Mouse (Mus musculus): ENCODE data around the gene Olfr575. TPM values are rescaled to one million over a fixed set of nuclear protein-coding genes. Genes with fewer than 3 reads are reported as not detected.

Olfr575 gene
- not detected in 2 replicates for polyA plus RNA-seq (2015; fragmentation: Nextera tagmentation; extraction: Ambion mirVana)

GRCm38 (mm10) chr7:102958593-102958992, at the start of gene Olfr575:
Gene Olfr575, minus strand, starts transcription at chr7:102958775.
- ATAC-seq (ENCODE audit: insufficient read depth), result peak; percentile 92
- WGBS (ENCODE audit: insufficient replicate concordance), result 6% methylated on average over 1 of the region's 1 CpGs
- Histone ChIP-seq H3K36me3 (replicated peaks) (no peaks in the 10 kb centered on the region), H3K4me1 (replicated peaks) (no peaks in the 10 kb centered on the region), H3K9me3 (replicated peaks) (no peaks in the 10 kb centered on the region), H3K27me3 (no peaks in the 10 kb centered on the region), H3K4me2 (no peak within 1 kb of the TSS; the same call in 1 of the 2 replicates), H3K4me3 (replicated peaks) (no peak within 1 kb of the TSS), H3K27ac (replicated peaks) (peak within 1 kb of the TSS; percentile 64), H3K9ac (no peak within 1 kb of the TSS)

GRCm38 (mm10) chr7:102989224-102989623, 30.6 kb upstream of the Olfr575 start, which contains the start of gene Olfr578:
Gene Olfr578, minus strand, starts transcription at chr7:102989324.
- no peak within 1 kb of the TSS for H3K9ac ChIP-seq
- no peaks in the 10 kb centered on the region for H3K27me3 ChIP-seq
- no peak within 1 kb of the TSS for H3K4me3 ChIP-seq (replicated peaks)
- WGBS (ENCODE audit: insufficient replicate concordance), result 63% methylated on average over 3 of the region's 3 CpGs
- no peaks in the 10 kb centered on the region for H3K36me3 ChIP-seq (replicated peaks)
- H3K27ac ChIP-seq (replicated peaks), result no peak within 1 kb of the TSS
- no peaks in the 10 kb centered on the region for H3K9me3 ChIP-seq (replicated peaks)
- H3K4me1 ChIP-seq (replicated peaks), result no peaks in the 10 kb centered on the region
- H3K4me2 ChIP-seq, result no peak within 1 kb of the TSS
- no peak for ATAC-seq (ENCODE audit: insufficient read depth)

- Histone ChIP-seq H3K9ac (no peak within 1 kb of the TSS), H3K4me2 (no peak within 1 kb of the TSS), H3K4me1 (replicated peaks) (no peaks in the 10 kb centered on the region), H3K27ac (replicated peaks) (no peak within 1 kb of the TSS), H3K27me3 (no peaks in the 10 kb centered on the region), H3K4me3 (replicated peaks) (no peak within 1 kb of the TSS), H3K36me3 (replicated peaks) (no peaks in the 10 kb centered on the region), H3K9me3 (replicated peaks) (no peaks in the 10 kb centered on the region)
- ATAC-seq (ENCODE audit: insufficient read depth), result no peak
- WGBS (ENCODE audit: insufficient replicate concordance), result 43% methylated on average over 2 of the region's 2 CpGs
These were observed 17.3 kb upstream of the Olfr575 start, which contains the start of gene Olfr577 for GRCm38 (mm10) chr7:102975843-102976242. Gene Olfr577, minus strand, starts transcription at chr7:102975943.

- WGBS (ENCODE audit: insufficient replicate concordance), result 19% methylated on average over 1 of the region's 1 CpGs
- Histone ChIP-seq H3K4me3 (replicated peaks) (no peak overlapping the region), H3K4me1 (replicated peaks) (no peaks in the 10 kb centered on the region), H3K4me2 (no peak overlapping the region), H3K9ac (no peak overlapping the region), H3K27me3 (no peaks in the 10 kb centered on the region), H3K9me3 (replicated peaks) (no peaks in the 10 kb centered on the region), H3K27ac (replicated peaks) (no peak overlapping the region), H3K36me3 (replicated peaks) (no peaks in the 10 kb centered on the region)
- no peak for ATAC-seq (ENCODE audit: insufficient read depth)
These were observed 15.8 kb upstream of the Olfr575 start for GRCm38 (mm10) chr7:102974399-102974798.

GRCm38 (mm10) chr7:102962360-102962759, 3.8 kb upstream of the Olfr575 start, which contains the start of gene Olfr576:
Gene Olfr576, plus strand, starts transcription at chr7:102962660.
- no peak within 1 kb of the TSS for H3K27ac ChIP-seq (replicated peaks)
- H3K36me3 ChIP-seq (replicated peaks), result no peaks in the 10 kb centered on the region
- H3K9me3 ChIP-seq (replicated peaks), result no peaks in the 10 kb centered on the region
- no peak within 1 kb of the TSS for H3K4me2 ChIP-seq
- ATAC-seq (ENCODE audit: insufficient read depth), result no peak
- no peak within 1 kb of the TSS for H3K9ac ChIP-seq
- no peaks in the 10 kb centered on the region for H3K4me1 ChIP-seq (replicated peaks)
- H3K27me3 ChIP-seq, result no peaks in the 10 kb centered on the region
- H3K4me3 ChIP-seq (replicated peaks), result no peak within 1 kb of the TSS
- WGBS (ENCODE audit: insufficient replicate concordance), result 18% methylated on average over 2 of the region's 2 CpGs

GRCm38 (mm10) chr7:102958137-102958536, 438 bp downstream of the Olfr575 start:
- H3K27me3 ChIP-seq, result no peaks in the 10 kb centered on the region
- no peaks in the 10 kb centered on the region for H3K4me1 ChIP-seq (replicated peaks)
- H3K27ac ChIP-seq (replicated peaks), result peak overlapping the region; percentile 64
- no peaks in the 10 kb centered on the region for H3K9me3 ChIP-seq (replicated peaks)
- no peak overlapping the region for H3K9ac ChIP-seq
- H3K4me2 ChIP-seq, result no peak overlapping the region; the same call in 1 of the 2 replicates
- peak; percentile 67; the same call in 1 of the 2 replicates for ATAC-seq (ENCODE audit: insufficient read depth)
- no peaks in the 10 kb centered on the region for H3K36me3 ChIP-seq (replicated peaks)
- 44% methylated on average over 3 of the region's 3 CpGs for WGBS (ENCODE audit: insufficient replicate concordance)
- no peak overlapping the region for H3K4me3 ChIP-seq (replicated peaks)

GRCm38 (mm10) chr7:102950732-102951131, 7.8 kb downstream of the Olfr575 start:
- H3K9me3 ChIP-seq (replicated peaks), result no peaks in the 10 kb centered on the region
- no peak overlapping the region for H3K9ac ChIP-seq
- H3K4me2 ChIP-seq, result no peak overlapping the region
- ATAC-seq (ENCODE audit: insufficient read depth), result no peak
- no peaks in the 10 kb centered on the region for H3K27me3 ChIP-seq
- no peak overlapping the region for H3K4me3 ChIP-seq (replicated peaks)
- no peak overlapping the region for H3K27ac ChIP-seq (replicated peaks)
- no peaks in the 10 kb centered on the region for H3K4me1 ChIP-seq (replicated peaks)
- WGBS (ENCODE audit: insufficient replicate concordance), result 32% methylated on average over 1 of the region's 1 CpGs
- H3K36me3 ChIP-seq (replicated peaks), result no peaks in the 10 kb centered on the region

- no peak for ATAC-seq (ENCODE audit: insufficient read depth)
- H3K4me2 ChIP-seq, result no peak within 1 kb of the TSS
- WGBS (ENCODE audit: insufficient replicate concordance), result 81% methylated on average over 1 of the region's 1 CpGs
- no peak within 1 kb of the TSS for H3K9ac ChIP-seq
- H3K4me1 ChIP-seq (replicated peaks), result no peaks in the 10 kb centered on the region
- no peaks in the 10 kb centered on the region for H3K36me3 ChIP-seq (replicated peaks)
- no peak within 1 kb of the TSS for H3K27ac ChIP-seq (replicated peaks)
- H3K4me3 ChIP-seq (replicated peaks), result no peak within 1 kb of the TSS
- no peaks in the 10 kb centered on the region for H3K27me3 ChIP-seq
- no peaks in the 10 kb centered on the region for H3K9me3 ChIP-seq (replicated peaks)
These were observed 10.4 kb downstream of the Olfr575 start, which contains the start of gene Olfr574 for GRCm38 (mm10) chr7:102948167-102948566. Gene Olfr574, plus strand, starts transcription at chr7:102948467.

GRCm38 (mm10) chr7:102943417-102943816, 15.2 kb downstream of the Olfr575 start:
- no peaks in the 10 kb centered on the region for H3K4me1 ChIP-seq (replicated peaks)
- no peak overlapping the region for H3K9ac ChIP-seq
- ATAC-seq (ENCODE audit: insufficient read depth), result peak; percentile 70
- H3K27me3 ChIP-seq, result no peaks in the 10 kb centered on the region
- H3K4me2 ChIP-seq, result no peak overlapping the region
- no peaks in the 10 kb centered on the region for H3K36me3 ChIP-seq (replicated peaks)
- 33% methylated on average over 1 of the region's 1 CpGs for whole genome bisulfite sequencing (ENCODE audit: insufficient replicate concordance)
- H3K4me3 ChIP-seq (replicated peaks), result no peak overlapping the region
- H3K27ac ChIP-seq (replicated peaks), result no peak overlapping the region
- no peaks in the 10 kb centered on the region for H3K9me3 ChIP-seq (replicated peaks)

- no peak within 1 kb of the TSS for H3K27ac ChIP-seq (replicated peaks)
- WGBS (ENCODE audit: insufficient replicate concordance), result 71% methylated on average over 2 of the region's 2 CpGs
- no peak within 1 kb of the TSS for H3K9ac ChIP-seq
- no peak within 1 kb of the TSS for H3K4me2 ChIP-seq
- no peaks in the 10 kb centered on the region for H3K9me3 ChIP-seq (replicated peaks)
- ATAC-seq (ENCODE audit: insufficient read depth), result no peak
- H3K27me3 ChIP-seq, result no peaks in the 10 kb centered on the region
- no peak within 1 kb of the TSS for H3K4me3 ChIP-seq (replicated peaks)
- H3K4me1 ChIP-seq (replicated peaks), result no peaks in the 10 kb centered on the region
- no peaks in the 10 kb centered on the region for H3K36me3 ChIP-seq (replicated peaks)
These were observed 16.1 kb downstream of the Olfr575 start, which contains the start of gene Olfr573-ps1 for GRCm38 (mm10) chr7:102942475-102942874. Gene Olfr573-ps1, minus strand, starts transcription at chr7:102942575.

- Histone ChIP-seq H3K27ac (replicated peaks) (no peak overlapping the region), H3K9ac (no peak overlapping the region), H3K36me3 (replicated peaks) (no peaks in the 10 kb centered on the region), H3K4me2 (no peak overlapping the region), H3K4me3 (replicated peaks) (no peak overlapping the region), H3K9me3 (replicated peaks) (no peaks in the 10 kb centered on the region), H3K27me3 (no peaks in the 10 kb centered on the region), H3K4me1 (replicated peaks) (no peaks in the 10 kb centered on the region)
- 28% methylated on average over 3 of the region's 3 CpGs for WGBS (ENCODE audit: insufficient replicate concordance)
- ATAC-seq (ENCODE audit: insufficient read depth), result no peak
These were observed 31.5 kb downstream of the Olfr575 start for GRCm38 (mm10) chr7:102927105-102927504.

GRCm38 (mm10) chr7:102924109-102924508, 34.5 kb downstream of the Olfr575 start, which contains the start of gene Olfr572:
Gene Olfr572, plus strand, starts transcription at chr7:102924409.
- H3K36me3 ChIP-seq (replicated peaks), result no peaks in the 10 kb centered on the region
- WGBS (ENCODE audit: insufficient replicate concordance), result 30% methylated on average over 1 of the region's 1 CpGs
- no peak for ATAC-seq (ENCODE audit: insufficient read depth)
- H3K27ac ChIP-seq (replicated peaks), result no peak within 1 kb of the TSS
- H3K4me2 ChIP-seq, result no peak within 1 kb of the TSS
- H3K4me1 ChIP-seq (replicated peaks), result no peaks in the 10 kb centered on the region
- no peak within 1 kb of the TSS for H3K9ac ChIP-seq
- H3K4me3 ChIP-seq (replicated peaks), result no peak within 1 kb of the TSS
- no peaks in the 10 kb centered on the region for H3K9me3 ChIP-seq (replicated peaks)
- H3K27me3 ChIP-seq, result no peaks in the 10 kb centered on the region

Data from liver, embryonic 15.5 days (tissue).